Mouse (Mus musculus) testis, adult 2 months (tissue): ENCODE measurements at regions not wholly inside any gene's neighbourhood (a gene's known extent, or its start where the extent isn't known, plus 50 kb on each side); places are given as distances from the start of the nearest gene placed in this dataset.

Source experiments
- H3K27ac ChIP-seq: fragments of 200-500 bp; 2 replicates; pipeline ENCODE4 v1.5.1; 2012; ENCODE audit warnings: low read depth, low read length; ENCODE audit not compliant: control insufficient read depth, insufficient read depth
- H3K27me3 ChIP-seq: fragments of 200-500 bp; 2 replicates; pipeline ENCODE4 v1.6.1; 2012; ENCODE audit warnings: mild to moderate bottlenecking, low read length, moderate library complexity; ENCODE audit not compliant: control insufficient read depth, insufficient read depth
- H3K36me3 ChIP-seq: fragments of 200-500 bp; 2 replicates; pipeline ENCODE4 v1.6.1; 2012; ENCODE audit warnings: mild to moderate bottlenecking, low read length; ENCODE audit not compliant: control insufficient read depth, insufficient read depth
- H3K4me1 ChIP-seq: fragments of 200-500 bp; 2 replicates; pipeline ENCODE4 v1.6.1; 2012; ENCODE audit warnings: low read length; ENCODE audit not compliant: control insufficient read depth, insufficient read depth
- H3K4me3 ChIP-seq: fragments of 200-500 bp; 2 replicates; pipeline ENCODE4 v1.5.1; 2012; ENCODE audit warnings: low read depth, mild to moderate bottlenecking, low read length, moderate library complexity, mixed read lengths; ENCODE audit not compliant: control insufficient read depth
- CTCF ChIP-seq: fragments of 200-500 bp; IDR thresholded peaks from 2 replicates; pipeline ENCODE4 v1.5.1; 2012; ENCODE audit warnings: low read depth, mild to moderate bottlenecking, inconsistent platforms, low read length, moderate library complexity; ENCODE audit not compliant: control insufficient read depth, insufficient read depth, insufficient replicate concordance
- POLR2A ChIP-seq: fragments of 200-500 bp; IDR thresholded peaks from 2 replicates; pipeline ENCODE4 v1.6.1; 2012; ENCODE audit warnings: low read depth, mild to moderate bottlenecking, inconsistent platforms, low read length, moderate library complexity; ENCODE audit not compliant: control insufficient read depth

GRCm38 (mm10) chr10:87639339-87639738 is 117.7 kb downstream of the Pah start:
- TF ChIP-seq POLR2A (no peak), CTCF (no peak)
- no peak overlapping the region for H3K27ac ChIP-seq
- no peaks in the 10 kb centered on the region for H3K4me1 ChIP-seq
- H3K27me3 ChIP-seq, result no peaks in the 10 kb centered on the region
- H3K4me3 ChIP-seq, result no peak overlapping the region
- no peaks in the 10 kb centered on the region for H3K36me3 ChIP-seq

- TF ChIP-seq POLR2A, result no peak
- TF ChIP-seq CTCF, result no peak
- no peaks in the 10 kb centered on the region for H3K4me1 ChIP-seq
- no peak overlapping the region for H3K4me3 ChIP-seq
- no peaks in the 10 kb centered on the region for H3K27me3 ChIP-seq
- H3K36me3 ChIP-seq, result no peaks in the 10 kb centered on the region
- H3K27ac ChIP-seq, result no peak overlapping the region
Measured at GRCm38 (mm10) chr10:87649091-87649490, 127.5 kb downstream of the Pah start.

DNA sequence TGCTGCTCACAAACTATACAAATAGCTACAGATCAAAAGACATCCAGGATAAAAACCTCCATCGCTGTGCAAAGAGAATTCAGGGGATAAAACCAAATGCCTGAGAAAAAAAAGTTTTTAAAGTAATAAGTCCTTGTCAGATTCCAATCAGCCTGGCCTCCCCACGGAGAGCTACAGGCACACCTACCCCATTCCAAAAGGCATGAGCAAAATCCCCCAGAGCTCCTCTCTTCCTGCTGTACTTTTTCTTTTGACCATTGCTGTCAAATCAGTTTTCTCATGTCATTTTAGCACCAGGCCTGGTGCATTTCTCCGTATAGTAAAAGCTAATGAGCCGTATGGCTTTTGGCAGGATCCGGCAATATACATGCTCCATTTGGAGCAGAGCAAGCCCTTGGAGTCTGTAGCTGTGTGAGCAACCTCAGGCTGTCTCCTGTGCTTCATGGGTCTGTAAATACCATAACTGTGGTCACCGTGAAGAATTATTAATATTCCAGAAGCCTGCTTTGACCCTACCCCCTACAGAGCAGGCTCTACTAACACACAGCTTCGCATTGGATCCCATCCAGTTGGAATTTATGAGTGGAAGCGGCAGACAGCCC is 130.6 kb downstream of the Pah start:
- Histone ChIP-seq H3K4me3 (no peak overlapping the region), H3K27ac (no peak overlapping the region), H3K27me3 (no peaks in the 10 kb centered on the region), H3K36me3 (no peaks in the 10 kb centered on the region), H3K4me1 (no peaks in the 10 kb centered on the region)
- TF ChIP-seq CTCF, result no peak
- no peak for TF ChIP-seq POLR2A

GRCm38 (mm10) chr10:87654112-87654511 is 132.5 kb downstream of the Pah start:
- no peak overlapping the region for H3K4me3 ChIP-seq
- H3K4me1 ChIP-seq, result no peaks in the 10 kb centered on the region
- H3K27ac ChIP-seq, result no peak overlapping the region
- no peaks in the 10 kb centered on the region for H3K36me3 ChIP-seq
- TF ChIP-seq POLR2A (no peak), CTCF (no peak)
- no peaks in the 10 kb centered on the region for H3K27me3 ChIP-seq

GRCm38 (mm10) chr10:87666020-87666718 is 144.6 kb downstream of the Pah start:
- Histone ChIP-seq H3K4me3 (no peak overlapping the region), H3K27me3 (no peaks in the 10 kb centered on the region)
- TF ChIP-seq CTCF, result no peak
- no peak for TF ChIP-seq POLR2A

GRCm38 (mm10) chr10:87666719-87667387 is 145.3 kb downstream of the Pah start:
- no peak overlapping the region for H3K4me3 ChIP-seq
- no peaks in the 10 kb centered on the region for H3K36me3 ChIP-seq
- TF ChIP-seq CTCF (no peak), POLR2A (no peak)
- no peaks in the 10 kb centered on the region for H3K27me3 ChIP-seq
- no peaks in the 10 kb centered on the region; the same call in 1 of the 2 replicates for H3K4me1 ChIP-seq
- no peak overlapping the region for H3K27ac ChIP-seq

More at GRCm38 (mm10) chr10:87666020-87666718, 144.6 kb downstream of the Pah start:
- H3K27ac ChIP-seq, result no peak overlapping the region
- no peaks in the 10 kb centered on the region; the same call in 1 of the 2 replicates for H3K4me1 ChIP-seq
- H3K36me3 ChIP-seq, result no peaks in the 10 kb centered on the region

- TF ChIP-seq POLR2A (no peak), CTCF (no peak)
Measured at GRCm38 (mm10) chr10:87667651-87668140, 146.1 kb downstream of the Pah start.

More at GRCm38 (mm10) chr10:87667651-87668140, 146.1 kb downstream of the Pah start:
- H3K27me3 ChIP-seq, result no peaks in the 10 kb centered on the region
- H3K27ac ChIP-seq, result no peak overlapping the region
- no peaks in the 10 kb centered on the region for H3K36me3 ChIP-seq
- H3K4me1 ChIP-seq, result no peaks in the 10 kb centered on the region; the same call in 1 of the 2 replicates
- no peak overlapping the region for H3K4me3 ChIP-seq
